Mouse (Mus musculus) A20 (cell line): Measurements from ENCODE around the gene Taf1a.
"Not testable (repeated sequence)": the region's sequence is repeated elsewhere in the genome, so short reads cannot be mapped to it uniquely, and the experiment has no call there.

ENCODE experiments used
- DNase-seq: peaks from one replicate; pipeline ENCODE4 v3.0.0-alpha.2; 2011; ENCODE audit warnings: low read depth, low spot score

The Taf1a gene

GRCm38 (mm10) chr1:183388426-183389406, at the start of gene Taf1a:
Gene Taf1a (plus strand): TSS chr1:183388981.
- peak; percentile 97 for DNase-seq

- not testable (repeated sequence) for DNase-seq
Measured at GRCm38 (mm10) chr1:183342902-183343301, 45.9 kb upstream of the Taf1a start.

GRCm38 (mm10) chr1:183344886-183345816, 43.6 kb upstream of the Taf1a start:
- peak; percentile 96 for DNase-seq

GRCm38 (mm10) chr1:183345817-183346195, 43.0 kb upstream of the Taf1a start:
- DNase-seq, result no peak

GRCm38 (mm10) chr1:183349840-183350239, 38.9 kb upstream of the Taf1a start:
- DNase-seq, result peak; percentile 71

- DNase-seq, result no peak
Measured at GRCm38 (mm10) chr1:183358901-183359300, 29.9 kb upstream of the Taf1a start.

GRCm38 (mm10) chr1:183362301-183362700, 26.5 kb upstream of the Taf1a start:
- no peak for DNase-seq

- DNase-seq, result no peak
Measured at GRCm38 (mm10) chr1:183362729-183363576, 25.8 kb upstream of the Taf1a start.

GRCm38 (mm10) chr1:183363577-183363867, 25.3 kb upstream of the Taf1a start:
- DNase-seq, result no peak

- DNase-seq, result no peak
Measured at GRCm38 (mm10) chr1:183366361-183366760, 22.4 kb upstream of the Taf1a start.

- DNase-seq, result no peak
Measured at GRCm38 (mm10) chr1:183368601-183369400, 20.0 kb upstream of the Taf1a start.

- DNase-seq, result peak; percentile 94
Measured at GRCm38 (mm10) chr1:183369427-183370014, 19.3 kb upstream of the Taf1a start, which contains the start of gene Mia3. Gene Mia3 (minus strand): TSS chr1:183369553.

GRCm38 (mm10) chr1:183374728-183375127, 14.1 kb upstream of the Taf1a start:
- no peak for DNase-seq

GRCm38 (mm10) chr1:183377045-183377444, 11.7 kb upstream of the Taf1a start:
- DNase-seq, result no peak

GRCm38 (mm10) chr1:183378321-183378941, 10.3 kb upstream of the Taf1a start:
- DNase-seq, result no peak

- not testable (repeated sequence) for DNase-seq
Measured at GRCm38 (mm10) chr1:183379376-183379775, 9.4 kb upstream of the Taf1a start.

GRCm38 (mm10) chr1:183381816-183382215, 7.0 kb upstream of the Taf1a start:
- no peak for DNase-seq

GRCm38 (mm10) chr1:183382621-183383020, 6.2 kb upstream of the Taf1a start:
- no peak for DNase-seq

GRCm38 (mm10) chr1:183387421-183387820, 1.4 kb upstream of the Taf1a start:
- DNase-seq, result not testable (repeated sequence)

- DNase-seq, result no peak
Measured at GRCm38 (mm10) chr1:183403396-183403795, 14.6 kb downstream of the Taf1a start.
